Mouse (Mus musculus) left cerebral cortex, adult 2 months (tissue): Measurements from ENCODE around the gene Kcnv2. TPM values are rescaled to one million over a fixed set of nuclear protein-coding genes. Genes with fewer than 3 reads are reported as not detected.

Experiments used
- DNase-seq, 2 experiments: peaks; one replicate each; pipeline ENCODE4 v3.0.0; 2021 to 2022; ENCODE audit warnings: low spot score in 2 of 2, mixed read lengths in 1 of 2; ENCODE audit errors: extremely low spot score in 1 of 2
- H3K27ac ChIP-seq: fragments of 200-600 bp; 2 replicates; pipeline ENCODE4 v1.8.1; 2022
- H3K4me3 ChIP-seq: fragments of 200-600 bp; 2 replicates; pipeline ENCODE4 v1.8.1; 2022
- CTCF ChIP-seq: fragments of 200-600 bp; IDR thresholded peaks from 2 replicates; pipeline ENCODE4 v1.8.1; 2022; ENCODE audit warnings: antibody characterized with exemption, mild to moderate bottlenecking, moderate library complexity
- intact Hi-C: fragments of 180-260 bp; cut with DNase I; formaldehyde crosslinking; loops from one replicate; pipeline ENCODE4 v1.15.1; 2025
- long read RNA-seq, 2 experiments: library from polyadenylated mRNA; stranded (forward); transcript quantifications; one replicate each; pipeline ENCODE4 v2.0.0; 2021; ENCODE audit warnings: borderline mapping rate in 2 of 2
- total RNA-seq, 2 experiments: library from RNA; stranded (reverse); gene quantifications; 2 replicates each; pipeline ENCODE4 v1.2.3; 2021

Kcnv2 gene
- total RNA-seq, result not detected
- long read RNA-seq, experiment 1, result 0 reads
- long read RNA-seq, experiment 2, result 0 reads

- TF ChIP-seq CTCF, result no peak
- no peak for DNase-seq
- no peak within 1 kb of the TSS for H3K4me3 ChIP-seq
- no peak within 1 kb of the TSS for H3K27ac ChIP-seq
- intact Hi-C loops, result no loop called here
Observed at GRCm38 (mm10) chr19:27322281-27322680, at the start of gene Kcnv2. TSS of gene Kcnv2 (plus strand) at chr19:27322588.

- no peak for TF ChIP-seq CTCF
- DNase-seq, result no peak
- Histone ChIP-seq H3K4me3 (no peak overlapping the region), H3K27ac (no peak overlapping the region)
- intact Hi-C loops, result no loop called here
Observed at GRCm38 (mm10) chr19:27273385-27273784, 49.0 kb upstream of the Kcnv2 start.

- TF ChIP-seq CTCF, result no peak
- no peak overlapping the region for H3K4me3 ChIP-seq
- no peak overlapping the region for H3K27ac ChIP-seq
- intact Hi-C loops, result no loop called here
- no peak for DNase-seq
Observed at GRCm38 (mm10) chr19:27274382-27274781, 48.0 kb upstream of the Kcnv2 start.

GRCm38 (mm10) chr19:27279174-27279573 lies 43.2 kb upstream of the Kcnv2 start:
- intact Hi-C loops, result no loop called here
- Histone ChIP-seq H3K4me3 (no peak overlapping the region), H3K27ac (no peak overlapping the region)
- no peak for TF ChIP-seq CTCF
- DNase-seq, result no peak

GRCm38 (mm10) chr19:27310039-27310438 lies 12.3 kb upstream of the Kcnv2 start:
- DNase-seq, result no peak
- intact Hi-C loops, result no loop called here
- no peak for TF ChIP-seq CTCF
- Histone ChIP-seq H3K4me3 (no peak overlapping the region), H3K27ac (no peak overlapping the region)

- intact Hi-C loops, result no loop called here
- Histone ChIP-seq H3K4me3 (no peak overlapping the region), H3K27ac (no peak overlapping the region)
- no peak for TF ChIP-seq CTCF
- no peak for DNase-seq
Observed at GRCm38 (mm10) chr19:27311311-27311710, 11.1 kb upstream of the Kcnv2 start.

- Histone ChIP-seq H3K4me3 (no peak overlapping the region), H3K27ac (no peak overlapping the region)
- intact Hi-C loops, result no loop called here
- DNase-seq, result no peak
- no peak for TF ChIP-seq CTCF
Observed at GRCm38 (mm10) chr19:27312266-27313079, 9.9 kb upstream of the Kcnv2 start.

GRCm38 (mm10) chr19:27313080-27313413 lies 9.3 kb upstream of the Kcnv2 start:
- intact Hi-C loops, result no loop called here

GRCm38 (mm10) chr19:27316313-27317258 lies 5.8 kb upstream of the Kcnv2 start:
- intact Hi-C loops, result no loop called here
- Histone ChIP-seq H3K27ac (no peak overlapping the region), H3K4me3 (no peak overlapping the region)
- TF ChIP-seq CTCF, result no peak
- DNase-seq, result no peak

More at GRCm38 (mm10) chr19:27313080-27313413, 9.3 kb upstream of the Kcnv2 start:
- DNase-seq, result no peak
- Histone ChIP-seq H3K27ac (no peak overlapping the region), H3K4me3 (no peak overlapping the region)
- no peak for TF ChIP-seq CTCF

- Histone ChIP-seq H3K4me3 (no peak overlapping the region), H3K27ac (no peak overlapping the region)
- TF ChIP-seq CTCF, result no peak
- intact Hi-C loops, result no loop called here
- no peak for DNase-seq
Observed at GRCm38 (mm10) chr19:27317337-27317736, 5.1 kb upstream of the Kcnv2 start.

- TF ChIP-seq CTCF, result no peak
- Histone ChIP-seq H3K4me3 (no peak overlapping the region), H3K27ac (no peak overlapping the region)
- no peak for DNase-seq
- intact Hi-C loops, result no loop called here
Observed at GRCm38 (mm10) chr19:27322911-27323627, 681 bp downstream of the Kcnv2 start.

GRCm38 (mm10) chr19:27325558-27325957 lies 3.2 kb downstream of the Kcnv2 start:
- TF ChIP-seq CTCF, result no peak
- H3K4me3 ChIP-seq, result no peak overlapping the region
- DNase-seq, result no peak
- H3K27ac ChIP-seq, result no peak overlapping the region
- intact Hi-C loops, result no loop called here
